In the genomic region with DNA sequence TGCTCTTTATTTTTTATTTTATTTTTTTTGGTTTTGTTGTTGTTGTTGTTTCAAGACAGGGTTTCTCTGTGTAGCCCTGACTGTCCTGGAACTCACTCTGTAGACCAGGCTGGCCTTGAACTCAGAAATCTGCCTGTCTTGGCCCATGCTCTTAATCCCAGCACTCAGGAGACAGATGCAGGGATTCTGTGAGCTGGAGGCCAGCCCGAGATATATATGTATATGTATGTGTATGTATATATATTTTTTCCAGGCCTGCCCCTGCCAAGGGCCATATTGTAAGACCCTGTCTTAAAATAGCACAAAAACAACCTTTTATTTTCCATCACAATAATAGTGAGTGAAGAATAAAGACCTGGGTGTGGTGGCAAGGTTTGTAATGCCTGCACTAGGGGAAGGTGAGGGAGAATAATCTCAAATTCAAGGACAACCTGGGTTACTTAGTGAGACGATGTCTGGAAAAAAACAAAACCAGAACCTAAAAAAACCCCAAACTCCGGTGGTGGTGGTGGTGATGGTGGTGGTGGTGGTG, we compare ENCODE assay signal across 9 mouse cellular contexts. TPM values are rescaled to one million over a fixed set of nuclear protein-coding genes. Genes with fewer than 3 reads are reported as not detected.
A peak's percentile ranks its signal among the peaks of the same experiment; 100 is the strongest.
DNase-seq lines count a peak whose midpoint lies in the region; ATAC-seq and TF ChIP-seq lines count a peak whose summit lies in the region.
"Had no signal": no experiment of that assay in that cellular context is flagged by ENCODE, and none has a peak within 500 bp of the region (broad histone marks: within the 10 kb centered on the region; RNA-seq: fewer than 3 reads in every experiment).

No protein-coding gene starts in this region.

- TF ChIP-seq EP300 in heart, adult 2 months (IDR thresholded peaks at IDR 0.05; ENCODE audit: insufficient read depth, low read depth, low read length) = no peak
- TF ChIP-seq EP300 in ES-Bruce4 (IDR thresholded peaks at IDR 0.05; ENCODE audit: insufficient read depth, low read depth, low read length) = no peak

- peaks cover 20 to 38% of the 10 kb centered on the region in 2 experiments for H3K4me1 ChIP-seq in heart, embryonic 14.5 days (ENCODE audit: control insufficient read depth in 2 of 2, insufficient read depth in 2 of 2, low read length in 2 of 2)
- peaks cover 15% of the 10 kb centered on the region for H3K4me1 ChIP-seq in heart, adult 2 months (ENCODE audit: control insufficient read depth, insufficient read depth, low read length)
- H3K4me1 ChIP-seq in ES-Bruce4 (ENCODE audit: control insufficient read depth, insufficient read depth, low read length) = no peaks in the 10 kb centered on the region
- H3K4me1 ChIP-seq in forebrain, embryonic 14.5 days (ENCODE audit: control insufficient read depth, insufficient read depth, low read length) = peaks cover 21% of the 10 kb centered on the region
- peaks cover 44% of the 10 kb centered on the region for H3K4me1 ChIP-seq in liver, embryonic 16.5 days (ENCODE audit: control insufficient read depth, low read depth, low read length)

- peak overlapping the region; percentile 82 for H3K4me2 ChIP-seq in heart, embryonic 14.5 days (ENCODE audit: low read length)
- H3K4me2 ChIP-seq in forebrain, embryonic 14.5 days (ENCODE audit: low read length) = peak overlapping the region; percentile 81
- peak overlapping the region; percentile 80 for H3K4me2 ChIP-seq in liver, embryonic 16.5 days (ENCODE audit: low read depth, low read length)

- no peaks in the 10 kb centered on the region for H3K27me3 ChIP-seq in heart, embryonic 14.5 days (ENCODE audit: control insufficient read depth, insufficient read depth, low read length)
- no peaks in the 10 kb centered on the region for H3K27me3 ChIP-seq in heart, adult 2 months (ENCODE audit: control insufficient read depth, insufficient read depth, low read length)
- H3K27me3 ChIP-seq in ES-Bruce4 (ENCODE audit: control insufficient read depth, insufficient read depth, low read length, poor library complexity, severe bottlenecking) = no peaks in the 10 kb centered on the region
- no peaks in the 10 kb centered on the region for H3K27me3 ChIP-seq in forebrain, embryonic 14.5 days (replicated peaks; ENCODE audit: control insufficient read depth, insufficient read depth, low read length)
- H3K27me3 ChIP-seq in liver, embryonic 16.5 days (ENCODE audit: control insufficient read depth, insufficient read depth, low read depth, low read length) = no peaks in the 10 kb centered on the region

- no peak for TF ChIP-seq CTCF in heart, adult 2 months (IDR thresholded peaks at IDR 0.05)
- no peak for TF ChIP-seq CTCF in ES-Bruce4 (IDR thresholded peaks at IDR 0.05; ENCODE audit: low read depth, low read length)

- TF ChIP-seq POLR2A in heart, adult 2 months (IDR thresholded peaks at IDR 0.05; ENCODE audit: insufficient read depth, low read depth, low read length) = no peak
- TF ChIP-seq POLR2A in ES-Bruce4 (IDR thresholded peaks at IDR 0.05; ENCODE audit: insufficient read depth, low read length) = no peak

- no peak overlapping the region for H3K9ac ChIP-seq in heart, embryonic 14.5 days (ENCODE audit: low read length)
- H3K9ac ChIP-seq in heart, adult 2 months (ENCODE audit: low read depth, low read length) = no peak overlapping the region
- H3K9ac ChIP-seq in ES-Bruce4 (ENCODE audit: low read depth, poor library complexity, severe bottlenecking) = peak overlapping the region; percentile 45; the same call in 1 of the 2 replicates
- no peak overlapping the region for H3K9ac ChIP-seq in forebrain, embryonic 14.5 days (ENCODE audit: low read length)
- no peak overlapping the region; the same call in 1 of the 2 replicates for H3K9ac ChIP-seq in liver, embryonic 16.5 days (ENCODE audit: low read depth, low read length)

- no peaks in the 10 kb centered on the region for H3K9me3 ChIP-seq in heart, embryonic 14.5 days (ENCODE audit: control insufficient read depth, low read length)
- no peaks in the 10 kb centered on the region for H3K9me3 ChIP-seq in ES-Bruce4 (replicated peaks; ENCODE audit: control insufficient read depth, insufficient read depth, low read length, poor library complexity, severe bottlenecking)
- no peaks in the 10 kb centered on the region for H3K9me3 ChIP-seq in forebrain, embryonic 14.5 days (replicated peaks; ENCODE audit: control insufficient read depth, low read length)
- no peaks in the 10 kb centered on the region for H3K9me3 ChIP-seq in liver, embryonic 16.5 days (replicated peaks; ENCODE audit: control insufficient read depth, low read length)

- ATAC-seq in heart, embryonic 14.5 days (ENCODE audit: insufficient number of reproducible peaks, insufficient read depth, low FRiP score, low read depth) = no peak
- ATAC-seq in forebrain, embryonic 14.5 days = no peak
- ATAC-seq in liver, embryonic 16.5 days (ENCODE audit: low read depth) = no peak

- H3K27ac ChIP-seq in heart, embryonic 14.5 days (replicated peaks in 1 of 2; ENCODE audit: control insufficient read depth in 1 of 2, insufficient read depth in 1 of 2, low read depth in 2 of 2, low read length in 2 of 2) = no peak overlapping the region
- H3K27ac ChIP-seq in heart, adult 2 months = no peak overlapping the region
- H3K27ac ChIP-seq in ES-Bruce4 (ENCODE audit: insufficient read depth, low read length) = no peak overlapping the region
- no peak overlapping the region for H3K27ac ChIP-seq in forebrain, embryonic 14.5 days (ENCODE audit: low read depth, low read length)
- no peak overlapping the region for H3K27ac ChIP-seq in liver, embryonic 16.5 days (ENCODE audit: low read length)

- no peaks in the 10 kb centered on the region for H3K36me3 ChIP-seq in heart, embryonic 14.5 days (ENCODE audit: control insufficient read depth, insufficient read depth, low read length)
- H3K36me3 ChIP-seq in heart, adult 2 months (ENCODE audit: control insufficient read depth, insufficient read depth, low read length) = no peaks in the 10 kb centered on the region
- no peaks in the 10 kb centered on the region for H3K36me3 ChIP-seq in ES-Bruce4 (ENCODE audit: control insufficient read depth, insufficient read depth, low read length, poor library complexity, severe bottlenecking)
- H3K36me3 ChIP-seq in forebrain, embryonic 14.5 days (ENCODE audit: control insufficient read depth, insufficient read depth, low read length) = no peaks in the 10 kb centered on the region
- H3K36me3 ChIP-seq in liver, embryonic 16.5 days (ENCODE audit: control insufficient read depth, insufficient read depth) = no peaks in the 10 kb centered on the region

- WGBS in heart, embryonic 14.5 days = 72% methylated on average over 3 of the region's 3 CpGs
- WGBS in heart, adult 2 months = 77% methylated on average over 3 of the region's 3 CpGs
- 59% methylated on average over 3 of the region's 3 CpGs for WGBS in forebrain, embryonic 14.5 days
- WGBS in liver, embryonic 16.5 days (ENCODE audit: insufficient replicate concordance) = 68% methylated on average over 3 of the region's 3 CpGs

- intact Hi-C loops in heart, adult 2 months (cut with DNase I) = loop anchor here (10.0 kb wide), 1 partner anchor 259 kb away; a partner anchor contains a TSS
- intact Hi-C loops in left cerebral cortex, postnatal 36 days (cut with DNase I) = loop anchor here (10.0 kb wide), 1 partner anchor 179 kb away; no protein-coding TSS in a partner anchor

- no peak overlapping the region for H3K4me3 ChIP-seq in heart, embryonic 14.5 days (ENCODE audit: control insufficient read depth in 1 of 2, insufficient read depth in 1 of 2, low read depth in 1 of 2, low read length in 2 of 2)
- H3K4me3 ChIP-seq in heart, adult 2 months = no peak overlapping the region
- no peak overlapping the region for H3K4me3 ChIP-seq in ES-Bruce4 (ENCODE audit: low read depth, low read length)
- H3K4me3 ChIP-seq in forebrain, embryonic 14.5 days (ENCODE audit: low read depth, low read length) = 0 out of 2 replicates have a peak overlapping the region, but pooled peaks have one; percentile 35
- no peak overlapping the region for H3K4me3 ChIP-seq in liver, embryonic 16.5 days (ENCODE audit: low read depth, low read length)

- H3K79me2 ChIP-seq in heart, adult 2 months (replicated peaks; ENCODE audit: control insufficient read depth, insufficient read depth, low read length) = no peaks in the 10 kb centered on the region

- DNase-seq in heart, adult 2 months = no peak
- no peak for DNase-seq in forebrain, embryonic 14.5 days (ENCODE audit: low spot score)
- no peak for DNase-seq in right cerebral cortex, postnatal 10 days (ENCODE audit: low spot score in 2 of 2)
- no peak for DNase-seq in left cerebral cortex, postnatal 36 days (ENCODE audit: low spot score in 2 of 2)
- DNase-seq in kidney, postnatal 25 days = no peak
- DNase-seq: heart, postnatal 4 days had no signal

RNA-seq across cellular contexts. Expression of a gene that starts 5.1 kb away (rescaled TPM):
- 33.5 and 34.4 TPM in 2 replicates for polyA plus RNA-seq in heart, embryonic 14.5 days (2014; fragmentation: Nextera tagmentation; extraction: Ambion mirVana)
- 1 to 10 TPM; 5.6 to 6.6 TPM for total RNA-seq in heart, adult 2 months (2021)
- 15.9 and 26.1 TPM in 2 replicates for polyA plus RNA-seq in heart, adult 2 months (2012; rRNA removed)
- 17.1 and 24.7 TPM in 2 replicates for polyA plus RNA-seq in ES-Bruce4 (2011; ENCODE audit: insufficient read depth, insufficient read length, low read depth, missing spikeins)
- 45.2 and 49.6 TPM in 2 replicates for polyA plus RNA-seq in forebrain, embryonic 14.5 days (2014; fragmentation: Nextera tagmentation; extraction: Ambion mirVana)
- polyA plus RNA-seq in liver, embryonic 16.5 days (2015; fragmentation: Nextera tagmentation; extraction: Ambion mirVana) = 20.2 and 21.7 TPM in 2 replicates
- total RNA-seq in left cerebral cortex, postnatal 36 days (2021) = 10 to 100 TPM; 19.5 to 20.5 TPM

RNA-seq across cellular contexts. Expression of a gene that starts 5.9 kb away (rescaled TPM):
- 13.0 and 14.1 TPM in 2 replicates for polyA plus RNA-seq in heart, embryonic 14.5 days (2014; fragmentation: Nextera tagmentation; extraction: Ambion mirVana)
- total RNA-seq in heart, adult 2 months (2021) = 10 to 100 TPM; 15.3 to 17.8 TPM
- polyA plus RNA-seq in heart, adult 2 months (2012; rRNA removed) = 13.0 and 14.2 TPM in 2 replicates
- 4.0 and 7.0 TPM in 2 replicates for polyA plus RNA-seq in ES-Bruce4 (2011; ENCODE audit: insufficient read depth, insufficient read length, low read depth, missing spikeins)
- polyA plus RNA-seq in forebrain, embryonic 14.5 days (2014; fragmentation: Nextera tagmentation; extraction: Ambion mirVana) = 10.7 and 13.9 TPM in 2 replicates
- polyA plus RNA-seq in liver, embryonic 16.5 days (2015; fragmentation: Nextera tagmentation; extraction: Ambion mirVana) = 3.1 and 3.6 TPM in 2 replicates
- total RNA-seq in left cerebral cortex, postnatal 36 days (2021) = 10 to 100 TPM; 30.7 to 38.4 TPM

RNA-seq across cellular contexts. Expression of a gene that starts 20.0 kb away (rescaled TPM):
- 61.7 and 64.8 TPM in 2 replicates for polyA plus RNA-seq in heart, embryonic 14.5 days (2014; fragmentation: Nextera tagmentation; extraction: Ambion mirVana)
- total RNA-seq in heart, adult 2 months (2021) = under 1 TPM; 0.21 to 0.59 TPM
- 0.61 and 1.1 TPM in 2 replicates for polyA plus RNA-seq in heart, adult 2 months (2012; rRNA removed)
- polyA plus RNA-seq in ES-Bruce4 (2011; ENCODE audit: insufficient read depth, insufficient read length, low read depth, missing spikeins) = 108 and 121 TPM in 2 replicates
- 69.2 and 74.0 TPM in 2 replicates for polyA plus RNA-seq in forebrain, embryonic 14.5 days (2014; fragmentation: Nextera tagmentation; extraction: Ambion mirVana)
- polyA plus RNA-seq in liver, embryonic 16.5 days (2015; fragmentation: Nextera tagmentation; extraction: Ambion mirVana) = 101 and 107 TPM in 2 replicates
- total RNA-seq in left cerebral cortex, postnatal 36 days (2021) = 1 to 10 TPM in 1 of 2 experiments, under 1 TPM in 1; 0.43 to 1.1 TPM

RNA-seq across cellular contexts. Expression of a gene that starts 22.8 kb away (rescaled TPM):
- 81.5 and 93.9 TPM in 2 replicates for polyA plus RNA-seq in heart, embryonic 14.5 days (2014; fragmentation: Nextera tagmentation; extraction: Ambion mirVana)
- 10 to 100 TPM; 63.4 to 70.8 TPM for total RNA-seq in heart, adult 2 months (2021)
- polyA plus RNA-seq in heart, adult 2 months (2012; rRNA removed) = 83.0 and 90.0 TPM in 2 replicates
- 39.5 and 41.6 TPM in 2 replicates for polyA plus RNA-seq in ES-Bruce4 (2011; ENCODE audit: insufficient read depth, insufficient read length, low read depth, missing spikeins)
- 124 and 188 TPM in 2 replicates for polyA plus RNA-seq in forebrain, embryonic 14.5 days (2014; fragmentation: Nextera tagmentation; extraction: Ambion mirVana)
- 16.4 and 25.4 TPM in 2 replicates for polyA plus RNA-seq in liver, embryonic 16.5 days (2015; fragmentation: Nextera tagmentation; extraction: Ambion mirVana)
- total RNA-seq in left cerebral cortex, postnatal 36 days (2021) = 1,000 to 10,000 TPM; 1,090 to 1,186 TPM

RNA-seq across cellular contexts. Expression of a gene that starts 29.6 kb away (rescaled TPM):
- 16.0 and 17.8 TPM in 2 replicates for polyA plus RNA-seq in heart, embryonic 14.5 days (2014; fragmentation: Nextera tagmentation; extraction: Ambion mirVana)
- 10 to 100 TPM; 44.4 to 79.8 TPM for total RNA-seq in heart, adult 2 months (2021)
- polyA plus RNA-seq in heart, adult 2 months (2012; rRNA removed) = 18.0 and 36.4 TPM in 2 replicates
- polyA plus RNA-seq in ES-Bruce4 (2011; ENCODE audit: insufficient read depth, insufficient read length, low read depth, missing spikeins) = 25.0 and 29.3 TPM in 2 replicates
- 6.8 and 11.6 TPM in 2 replicates for polyA plus RNA-seq in forebrain, embryonic 14.5 days (2014; fragmentation: Nextera tagmentation; extraction: Ambion mirVana)
- 6.9 and 8.5 TPM in 2 replicates for polyA plus RNA-seq in liver, embryonic 16.5 days (2015; fragmentation: Nextera tagmentation; extraction: Ambion mirVana)
- total RNA-seq in left cerebral cortex, postnatal 36 days (2021) = 100 to 1,000 TPM; 106 to 122 TPM

Comparison
In these comparisons a context has a peak if more than half of its experiments do, and no peak if none do; other contexts are left out.
1. RNA of a gene that starts 20.0 kb away (polyA plus RNA-seq): 108 to 121 TPM in ES-Bruce4, 101 to 107 TPM in liver, embryonic 16.5 days, 69.2 to 74.0 TPM in forebrain, embryonic 14.5 days and 61.7 to 64.8 TPM in heart, embryonic 14.5 days; 0.61 to 1.1 TPM in heart, adult 2 months; every median in the first group is over 10 times any median in the second.
2. Peak in every context shown above with its lines, with median percentiles within 50 percentile points of each other: H3K4me2 ChIP-seq.